Mouse (Mus musculus) stomach, embryonic 16.5 days (tissue): ENCODE measurements at regions not wholly inside any gene's neighbourhood (a gene's known extent, or its start where the extent isn't known, plus 50 kb on each side); places are given as distances from the start of the nearest gene placed in this dataset.

ENCODE experiments used
- ATAC-seq: fragments of 200-750 bp; cut with Nextera tagmentation; 2 replicates; pipeline ENCODE4 v1.8.0; 2017; ENCODE audit warnings: moderate number of reproducible peaks, moderate TSS enrichment; ENCODE audit not compliant: insufficient read depth, low FRiP score
- H3K27ac ChIP-seq: fragments of 300-500 bp; sonication (generic); 2 replicates; pipeline ENCODE4 v1.5.1; 2014; ENCODE audit warnings: low read length
- H3K27me3 ChIP-seq: fragments of 300-500 bp; sonication (generic); 2 replicates; pipeline ENCODE4 v1.6.1; 2014; ENCODE audit warnings: low read length, control low read depth, mixed read lengths; ENCODE audit not compliant: control insufficient read depth, insufficient read depth
- H3K36me3 ChIP-seq: fragments of 300-500 bp; sonication (generic); 2 replicates; pipeline ENCODE4 v1.6.1; 2014; ENCODE audit warnings: low read length; ENCODE audit not compliant: control insufficient read depth, insufficient read depth
- H3K4me1 ChIP-seq: fragments of 300-500 bp; sonication (generic); 2 replicates; pipeline ENCODE4 v1.6.1; 2014; ENCODE audit warnings: low read length, control low read depth, mixed read lengths; ENCODE audit not compliant: control insufficient read depth, insufficient read depth
- H3K4me2 ChIP-seq: fragments of 300-500 bp; sonication (generic); 2 replicates; pipeline ENCODE4 v1.6.1; 2014; ENCODE audit warnings: low read depth, low read length, mixed read lengths
- H3K4me3 ChIP-seq: fragments of 300-500 bp; sonication (generic); replicated peaks from 2 replicates; pipeline ENCODE4 v1.5.1; 2014; ENCODE audit warnings: mild to moderate bottlenecking, low read length
- H3K9ac ChIP-seq: fragments of 300-500 bp; sonication (generic); 2 replicates; pipeline ENCODE4 v1.6.1; 2014; ENCODE audit warnings: low read length
- H3K9me3 ChIP-seq: fragments of 300-500 bp; sonication (generic); replicated peaks from 2 replicates; pipeline ENCODE4 v1.6.1; 2016; ENCODE audit warnings: low read length, control low read depth; ENCODE audit not compliant: control insufficient read depth
- WGBS: fragments of 180-500 bp; shearing (Covaris S2); extraction: QIAGEN DNeasy Blood & Tissue Kit; methylation state at CpG from one replicate; pipeline ENCODE4 v1.1.7; 2014; 5-methylcytosine and 5-hydroxymethylcytosine counted together

GRCm38 (mm10) chr1:33271437-33272145 lies 398.0 kb downstream of the Prim2 start:
- ATAC-seq: no peak
- Histone ChIP-seq H3K4me3 (peak overlapping the region; percentile 19), H3K27ac (no peak overlapping the region), H3K36me3 (no peaks in the 10 kb centered on the region), H3K27me3 (no peaks in the 10 kb centered on the region), H3K9ac (no peak overlapping the region), H3K9me3 (no peaks in the 10 kb centered on the region), H3K4me2 (peak overlapping the region; percentile 33), H3K4me1 (no peaks in the 10 kb centered on the region; the same call in 1 of the 2 replicates)
- WGBS: 47% methylated on average over 12 of the region's 12 CpGs

- H3K4me1 ChIP-seq: no peaks in the 10 kb centered on the region; the same call in 1 of the 2 replicates
- no peak for ATAC-seq
Measured at GRCm38 (mm10) chr1:33269162-33269561, 400.4 kb downstream of the Prim2 start.

GRCm38 (mm10) chr1:33265731-33266415 lies 403.7 kb downstream of the Prim2 start:
- Histone ChIP-seq H3K9ac (no peak overlapping the region), H3K4me2 (no peak overlapping the region), H3K9me3 (no peaks in the 10 kb centered on the region), H3K36me3 (no peaks in the 10 kb centered on the region), H3K4me1 (no peaks in the 10 kb centered on the region), H3K27ac (no peak overlapping the region), H3K27me3 (no peaks in the 10 kb centered on the region), H3K4me3 (no peak overlapping the region)
- 68% methylated on average over 5 of the region's 5 CpGs for WGBS
- no peak for ATAC-seq

More at GRCm38 (mm10) chr1:33269162-33269561, 400.4 kb downstream of the Prim2 start:
- H3K9ac ChIP-seq: no peak overlapping the region
- no peak overlapping the region for H3K27ac ChIP-seq
- no peak overlapping the region for H3K4me2 ChIP-seq
- H3K9me3 ChIP-seq: no peaks in the 10 kb centered on the region
- H3K4me3 ChIP-seq: no peak overlapping the region
- no peaks in the 10 kb centered on the region for H3K27me3 ChIP-seq
- no peaks in the 10 kb centered on the region for H3K36me3 ChIP-seq
- WGBS: 71% methylated on average over 4 of the region's 4 CpGs

- Histone ChIP-seq H3K4me2 (no peak overlapping the region), H3K4me1 (0 out of 2 replicates have a peak, but pooled peaks cover 5% of the 10 kb centered on the region), H3K9ac (no peak overlapping the region), H3K36me3 (no peaks in the 10 kb centered on the region), H3K27ac (no peak overlapping the region), H3K9me3 (no peaks in the 10 kb centered on the region), H3K27me3 (no peaks in the 10 kb centered on the region), H3K4me3 (no peak overlapping the region)
- WGBS: 68% methylated on average over 5 of the region's 5 CpGs
- ATAC-seq: no peak
Measured at GRCm38 (mm10) chr1:33249474-33249873, 420.1 kb downstream of the Prim2 start.

- no peak overlapping the region for H3K4me3 ChIP-seq
- ATAC-seq: no peak
- no peaks in the 10 kb centered on the region for H3K36me3 ChIP-seq
- H3K9me3 ChIP-seq: no peaks in the 10 kb centered on the region
- WGBS: 74% methylated on average over 6 of the region's 6 CpGs
- no peak overlapping the region for H3K9ac ChIP-seq
- no peak overlapping the region for H3K4me2 ChIP-seq
- H3K4me1 ChIP-seq: 0 out of 2 replicates have a peak, but pooled peaks cover 5% of the 10 kb centered on the region
- H3K27ac ChIP-seq: no peak overlapping the region
- H3K27me3 ChIP-seq: no peaks in the 10 kb centered on the region
Measured at GRCm38 (mm10) chr1:33247076-33247475, 422.5 kb downstream of the Prim2 start.

GRCm38 (mm10) chr1:33245186-33245585 lies 424.4 kb downstream of the Prim2 start:
- Histone ChIP-seq H3K9ac (no peak overlapping the region), H3K27me3 (no peaks in the 10 kb centered on the region), H3K9me3 (no peaks in the 10 kb centered on the region), H3K4me3 (no peak overlapping the region), H3K36me3 (no peaks in the 10 kb centered on the region), H3K4me1 (0 out of 2 replicates have a peak, but pooled peaks cover 5% of the 10 kb centered on the region), H3K4me2 (no peak overlapping the region), H3K27ac (no peak overlapping the region)
- WGBS: 49% methylated on average over 4 of the region's 4 CpGs
- ATAC-seq: no peak

GRCm38 (mm10) chr1:33244691-33245090 lies 424.9 kb downstream of the Prim2 start:
- no peak overlapping the region for H3K4me3 ChIP-seq
- 0 out of 2 replicates have a peak, but pooled peaks cover 5% of the 10 kb centered on the region for H3K4me1 ChIP-seq
- 63% methylated on average over 8 of the region's 8 CpGs for WGBS
- H3K27ac ChIP-seq: no peak overlapping the region
- no peaks in the 10 kb centered on the region for H3K36me3 ChIP-seq
- H3K9me3 ChIP-seq: no peaks in the 10 kb centered on the region
- ATAC-seq: no peak; the same call in 1 of the 2 replicates
- no peak overlapping the region for H3K4me2 ChIP-seq
- H3K9ac ChIP-seq: no peak overlapping the region
- H3K27me3 ChIP-seq: no peaks in the 10 kb centered on the region

- 82% methylated on average over 6 of the region's 6 CpGs for WGBS
- no peaks in the 10 kb centered on the region for H3K27me3 ChIP-seq
- no peaks in the 10 kb centered on the region for H3K9me3 ChIP-seq
- H3K4me1 ChIP-seq: no peaks in the 10 kb centered on the region
- H3K4me2 ChIP-seq: no peak overlapping the region
- H3K9ac ChIP-seq: no peak overlapping the region
- H3K36me3 ChIP-seq: no peaks in the 10 kb centered on the region
- H3K4me3 ChIP-seq: no peak overlapping the region
- ATAC-seq: no peak
- H3K27ac ChIP-seq: no peak overlapping the region
Measured at GRCm38 (mm10) chr1:33222997-33223396, 446.6 kb downstream of the Prim2 start.

GRCm38 (mm10) chr1:33214815-33215214 lies 454.8 kb downstream of the Prim2 start:
- Histone ChIP-seq H3K9ac (no peak overlapping the region), H3K9me3 (no peaks in the 10 kb centered on the region), H3K27ac (no peak overlapping the region), H3K4me2 (no peak overlapping the region), H3K4me1 (no peaks in the 10 kb centered on the region), H3K4me3 (no peak overlapping the region), H3K36me3 (no peaks in the 10 kb centered on the region), H3K27me3 (no peaks in the 10 kb centered on the region)
- WGBS: 78% methylated on average over 5 of the region's 5 CpGs
- no peak for ATAC-seq
